Mouse (Mus musculus): ENCODE measurements around the gene Timm8b. TPM values are rescaled to one million over a fixed set of nuclear protein-coding genes. Genes with fewer than 3 reads are reported as not detected.

Gene Timm8b
- 107 and 163 TPM in 2 replicates for polyA plus RNA-seq (2012; rRNA removed; ENCODE audit: low replicate concordance)

GRCm38 (mm10) chr9:50603189-50603997 lies at the start of gene Timm8b, which contains the start of gene Sdhd:
TSS of gene Timm8b (plus strand) at chr9:50603910.
TSS of gene Sdhd (minus strand) at chr9:50603812.

DNA sequence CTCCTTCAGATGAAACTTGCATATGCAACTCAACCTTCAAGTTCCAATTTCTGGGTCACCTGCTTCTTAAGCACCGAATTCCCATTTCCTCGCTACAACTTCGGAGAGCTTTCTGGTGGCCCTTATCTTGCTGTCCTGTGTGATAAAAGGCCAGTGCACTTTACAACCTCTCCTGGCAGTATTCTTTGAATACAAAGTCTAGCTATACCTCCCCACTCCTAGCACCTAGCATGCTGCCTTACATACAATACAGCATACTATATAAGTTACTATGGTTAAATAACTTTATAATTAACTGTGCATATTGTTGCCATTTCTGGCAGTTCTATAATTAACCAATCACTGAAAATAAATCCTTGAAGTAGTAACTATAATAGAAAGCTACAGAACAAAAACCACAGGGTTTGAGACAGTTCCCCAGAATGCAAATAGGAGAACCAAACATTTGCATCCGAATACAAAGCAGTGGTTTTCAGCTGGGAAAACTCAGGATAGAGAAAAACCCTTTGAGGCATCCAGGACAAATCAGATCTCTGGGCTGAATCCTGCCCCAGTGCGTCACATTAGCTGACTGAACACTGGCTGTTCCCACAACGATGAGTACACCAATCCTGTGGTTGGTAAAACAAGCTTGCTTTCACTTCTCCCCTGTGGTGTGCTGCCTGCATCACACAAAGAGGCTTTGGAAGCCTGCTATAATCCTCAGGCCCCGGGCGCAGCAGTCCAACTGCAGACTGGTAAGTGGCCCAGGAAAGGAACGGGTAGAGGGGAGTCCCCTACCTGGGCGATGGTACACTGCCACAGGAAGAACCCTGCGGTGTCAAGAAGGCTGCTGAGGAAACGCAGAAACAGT lies 49.2 kb upstream of the Timm8b start, which contains the start of gene Il18:
Gene Il18, plus strand, starts transcription at position 587 of the 853 bp plus-strand sequence.

DNA sequence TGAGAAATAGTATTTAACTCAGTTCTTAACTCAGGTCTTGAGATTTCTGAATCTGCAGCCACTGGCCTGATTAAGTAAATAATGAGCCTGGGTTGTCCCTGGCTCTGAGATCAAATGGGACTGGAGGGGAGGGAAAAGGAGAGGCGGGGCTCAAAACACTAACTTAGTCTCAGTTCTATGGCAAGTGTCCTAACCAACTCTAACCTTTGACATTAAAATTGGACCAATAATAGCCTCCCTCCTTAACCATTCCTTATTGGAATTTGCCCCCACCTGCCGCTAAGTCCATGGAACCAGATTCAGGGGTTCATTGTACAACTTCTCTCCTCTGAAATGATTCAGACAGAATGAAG lies 48.6 kb upstream of the Timm8b start, which contains the start of gene Bco2:
Gene Bco2, minus strand, starts transcription at position 88 of the 353 bp plus-strand sequence.

DNA sequence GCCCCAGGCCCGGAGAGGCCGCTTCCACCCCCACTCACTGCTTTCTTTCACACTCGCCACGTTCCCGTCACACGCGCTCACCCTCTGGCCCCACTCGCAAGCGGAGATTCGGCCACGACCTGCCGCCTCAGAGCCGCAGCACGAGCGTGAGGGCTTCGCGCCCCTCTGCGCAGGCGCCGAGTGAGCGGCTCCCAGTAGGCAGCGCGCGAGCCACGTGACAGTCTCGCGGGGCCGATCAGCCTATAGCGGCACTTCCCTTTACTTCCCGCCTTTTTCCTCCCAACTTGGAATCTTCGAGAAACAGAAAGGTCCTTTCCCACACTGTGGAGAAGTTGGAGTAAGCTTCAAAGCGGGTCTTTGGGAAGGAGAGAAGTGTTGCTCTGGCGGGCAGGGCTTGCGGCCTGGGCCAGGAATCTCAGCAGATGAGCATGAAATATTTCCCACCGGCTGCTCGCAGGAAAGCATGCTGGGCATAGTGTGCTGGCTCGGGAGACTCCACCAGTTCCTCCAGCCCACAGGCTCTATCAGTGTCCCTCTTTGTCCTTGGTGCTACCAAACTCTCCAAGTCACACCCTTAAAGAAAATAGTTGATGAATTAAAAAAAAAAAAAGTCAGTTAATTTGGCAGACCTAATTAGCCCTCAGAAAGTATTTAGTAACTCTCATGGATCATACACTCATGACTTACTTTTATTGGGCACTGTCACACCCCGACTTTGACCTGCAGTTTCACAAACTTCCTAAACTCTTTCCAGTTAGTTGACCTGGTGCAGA lies 42.4 kb upstream of the Timm8b start, which contains the start of gene Tex12:
Gene Tex12, minus strand, starts transcription at position 181 of the 773 bp plus-strand sequence.

DNA sequence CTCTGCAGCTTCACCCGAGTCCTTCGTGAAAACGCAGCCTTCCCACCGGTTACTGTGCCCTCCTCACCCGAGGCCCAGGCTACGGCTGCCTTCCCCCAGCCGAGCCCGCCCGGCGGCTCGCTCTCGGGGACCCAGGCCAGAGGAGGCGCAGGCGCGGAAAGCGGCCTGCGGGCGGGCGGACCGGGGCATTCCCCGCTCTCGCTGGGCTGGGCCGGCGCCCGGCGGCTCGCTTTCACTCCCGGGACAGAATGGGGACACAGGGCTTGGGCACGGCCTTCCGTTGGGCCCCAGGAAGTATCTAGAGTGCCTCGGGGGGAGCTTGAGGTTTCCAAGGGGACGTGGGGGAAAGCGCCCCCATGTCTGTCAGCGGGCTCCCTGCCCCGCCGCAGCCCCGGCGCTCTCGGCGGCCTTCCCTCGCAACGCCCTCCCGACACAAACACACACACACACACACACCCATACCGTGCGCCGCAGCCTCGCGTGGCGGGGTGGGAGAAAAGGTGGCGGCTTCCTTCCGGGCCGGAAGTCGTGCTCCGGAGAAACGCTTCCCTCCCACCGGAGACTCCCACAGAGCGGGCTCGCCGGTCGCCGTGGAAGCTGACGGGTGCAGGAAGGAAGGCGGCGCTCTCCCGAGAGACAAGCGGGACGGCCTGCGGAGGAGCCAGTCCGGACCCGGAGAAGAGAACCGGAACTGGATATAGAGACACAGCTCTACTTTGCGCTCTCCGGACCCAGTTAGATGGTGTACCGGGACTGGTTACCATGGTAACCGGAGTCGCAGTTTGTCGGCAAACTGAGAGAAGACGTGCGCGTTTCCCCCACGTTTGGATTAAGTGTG lies 13.3 kb downstream of the Timm8b start, which contains the start of the genes Pih1d2 and Nkapd1:
Gene Pih1d2, plus strand, starts transcription at position 556 of the 838 bp plus-strand sequence.
Gene Nkapd1, minus strand, starts transcription at position 699 of the 838 bp plus-strand sequence.

Other genes with a start within 250 kb of the Timm8b start
- 23.0 and 52.4 TPM in 2 replicates for gene Plet1, start 109.4 kb upstream of the Timm8b start, polyA plus RNA-seq (2012; rRNA removed; ENCODE audit: low replicate concordance)
- 41.4 and 42.1 TPM in 2 replicates for gene Pts, start 75.2 kb upstream of the Timm8b start, polyA plus RNA-seq (2012; rRNA removed; ENCODE audit: low replicate concordance)
- 6.0 and 6.4 TPM in 2 replicates for gene Il18, start 49.1 kb upstream of the Timm8b start, polyA plus RNA-seq (2012; rRNA removed; ENCODE audit: low replicate concordance)
- 0.41 and 1.1 TPM in 2 replicates for gene Bco2, start 48.7 kb upstream of the Timm8b start, polyA plus RNA-seq (2012; rRNA removed; ENCODE audit: low replicate concordance)
- not detected in 2 replicates for gene Tex12, start 42.6 kb upstream of the Timm8b start, polyA plus RNA-seq (2012; rRNA removed; ENCODE audit: low replicate concordance)
- gene Sdhd, start 98 bp upstream of the Timm8b start, polyA plus RNA-seq (2012; rRNA removed; ENCODE audit: low replicate concordance): 195 and 408 TPM in 2 replicates
- gene Pih1d2, start 13.4 kb downstream of the Timm8b start, polyA plus RNA-seq (2012; rRNA removed; ENCODE audit: low replicate concordance): 0.35 and 0.47 TPM in 2 replicates
- 5.4 and 6.1 TPM in 2 replicates for gene Nkapd1, start 13.6 kb downstream of the Timm8b start, polyA plus RNA-seq (2012; rRNA removed; ENCODE audit: low replicate concordance)
- gene Dlat, start 55.9 kb downstream of the Timm8b start, polyA plus RNA-seq (2012; rRNA removed; ENCODE audit: low replicate concordance): 41.2 and 97.6 TPM in 2 replicates
- gene Dixdc1, start 135.6 kb downstream of the Timm8b start, polyA plus RNA-seq (2012; rRNA removed; ENCODE audit: low replicate concordance): 3.7 and 6.5 TPM in 2 replicates
- gene 2310030G06Rik, start 142.6 kb downstream of the Timm8b start, polyA plus RNA-seq (2012; rRNA removed; ENCODE audit: low replicate concordance): 3.3 and 8.8 TPM in 2 replicates
- 134 and 432 TPM in 2 replicates for gene Cryab, start 147.4 kb downstream of the Timm8b start, polyA plus RNA-seq (2012; rRNA removed; ENCODE audit: low replicate concordance)
- 20.9 and 62.5 TPM in 2 replicates for gene Hspb2, start 148.4 kb downstream of the Timm8b start, polyA plus RNA-seq (2012; rRNA removed; ENCODE audit: low replicate concordance)
- 3.0 and 4.3 TPM in 2 replicates for gene Fdxacb1, start 164.3 kb downstream of the Timm8b start, polyA plus RNA-seq (2012; rRNA removed; ENCODE audit: low replicate concordance)
- 26.1 and 38.1 TPM in 2 replicates for gene Alg9, start 171.1 kb downstream of the Timm8b start, polyA plus RNA-seq (2012; rRNA removed; ENCODE audit: low replicate concordance)
- 50.6 and 118 TPM in 2 replicates for gene 1110032A03Rik, start 171.6 kb downstream of the Timm8b start, polyA plus RNA-seq (2012; rRNA removed; ENCODE audit: low replicate concordance)
- gene Ppp2r1b, start 241.4 kb downstream of the Timm8b start, polyA plus RNA-seq (2012; rRNA removed; ENCODE audit: low replicate concordance): 22.9 and 41.2 TPM in 2 replicates